Mouse (Mus musculus): ENCODE results near the gene Gm6899.

Gm6899 gene

DNA sequence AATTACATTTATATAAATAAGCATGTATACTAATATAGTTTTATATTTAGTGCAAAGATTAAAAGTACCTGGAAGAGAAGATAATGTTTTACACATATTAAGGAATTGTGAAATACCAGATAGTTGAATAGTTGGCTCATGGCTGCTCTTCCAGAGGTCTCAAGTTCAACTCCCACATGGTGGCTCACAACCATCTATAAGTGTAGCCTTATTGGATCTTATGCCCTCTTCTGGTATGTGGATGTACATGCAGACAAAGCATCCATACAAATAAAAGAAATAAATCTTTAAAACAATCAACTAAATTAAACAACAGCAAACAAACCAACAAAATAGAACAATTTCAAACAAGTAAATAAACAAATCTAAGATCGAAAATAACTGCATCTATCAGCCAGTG is 49.1 kb downstream of the Gm6899 start:
- no peak for DNase-seq (ENCODE audit: low read depth, low spot score)
